Mouse (Mus musculus) left cerebral cortex, postnatal 10 days (tissue): ENCODE measurements around the gene Ift20. TPM values are rescaled to one million over a fixed set of nuclear protein-coding genes. Genes with fewer than 3 reads are reported as not detected.
"Not testable (repeated sequence)": the region's sequence is repeated elsewhere in the genome, so short reads cannot be mapped to it uniquely, and the experiment has no call there.

Experiments
- DNase-seq, 2 experiments: peaks; one replicate each; pipeline ENCODE4 v3.0.0; 2021 to 2022; ENCODE audit warnings: low spot score in 2 of 2, mixed read lengths in 1 of 2; ENCODE audit errors: extremely low spot score in 1 of 2
- intact Hi-C: fragments of 180-260 bp; cut with DNase I; formaldehyde crosslinking; loops from one replicate; pipeline ENCODE4 v1.15.1; 2025
- total RNA-seq, 2 experiments: library from RNA; stranded (reverse); gene quantifications; 2 replicates each; pipeline ENCODE4 v1.2.3; 2021

Gene Ift20
- total RNA-seq, 2 experiments from 2014 or later = 70.5 to 76.7 TPM

DNA sequence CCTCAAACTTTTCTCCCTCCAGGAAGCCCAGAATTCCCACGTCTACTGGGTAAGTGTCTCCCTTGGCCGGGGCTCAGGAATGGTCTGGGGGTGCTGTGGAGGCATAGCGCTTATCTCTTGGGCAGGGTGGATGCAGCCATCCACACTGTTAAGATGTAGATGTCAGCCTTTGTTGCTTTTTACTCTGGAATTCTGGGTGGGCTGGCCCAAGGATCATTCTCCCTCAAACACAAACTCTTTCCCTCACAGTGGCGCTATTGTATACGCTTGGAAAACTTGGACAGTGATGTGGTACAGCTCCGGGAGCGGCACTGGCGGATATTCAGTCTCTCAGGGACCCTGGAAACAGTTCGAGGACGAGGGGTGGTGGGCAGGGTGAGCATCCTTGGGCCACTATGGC is 17.2 kb upstream of the Ift20 start:
- intact Hi-C loops = no loop called here
- no peak for DNase-seq

DNA sequence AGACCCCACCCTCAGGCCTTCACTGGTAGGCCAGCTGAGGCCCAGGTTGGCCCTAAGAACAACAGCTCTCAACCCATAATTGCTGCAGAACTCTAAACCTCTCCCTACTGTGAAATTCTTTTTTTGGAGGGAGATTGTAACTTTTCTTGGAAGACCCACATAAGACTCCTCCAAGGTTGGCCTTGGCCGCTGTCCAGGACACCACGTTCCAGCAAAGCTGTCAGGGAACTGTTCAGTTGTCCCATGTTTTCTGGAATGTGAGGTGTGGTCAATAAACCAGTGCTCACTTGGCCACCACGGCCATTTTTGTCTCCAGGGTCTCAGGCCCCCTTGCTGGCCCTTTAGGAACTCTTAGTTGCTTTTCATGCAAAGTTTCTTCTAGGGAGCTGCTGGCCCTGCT is 14.3 kb upstream of the Ift20 start:
- DNase-seq = no peak

DNA sequence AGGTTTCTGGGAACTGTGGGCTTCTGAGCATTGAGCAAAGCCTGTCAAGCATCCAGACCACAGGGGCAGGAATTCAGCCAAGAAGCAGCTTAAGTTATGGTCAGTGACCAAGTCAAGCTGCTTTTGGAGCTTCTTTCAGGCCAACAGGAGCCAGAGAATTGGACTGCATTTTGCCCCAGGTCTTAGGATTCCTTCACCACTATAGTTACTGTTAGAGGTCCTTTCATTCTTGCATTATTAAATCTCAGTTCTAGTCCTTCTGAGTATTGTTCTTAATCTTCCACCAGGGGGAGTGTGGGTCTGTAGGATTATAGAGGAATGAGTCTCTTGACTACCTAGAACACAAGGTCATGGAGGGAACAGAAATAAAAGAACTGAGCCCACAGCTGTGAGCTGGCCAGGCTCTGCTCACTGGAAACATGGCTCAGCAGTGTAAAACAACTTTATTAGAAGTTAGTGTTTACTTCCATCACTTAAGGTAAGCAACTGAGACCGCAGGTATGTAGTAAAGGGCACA is 13.6 kb upstream of the Ift20 start:
- DNase-seq = no peak
- intact Hi-C loops = no loop called here

More for the DNA sequence above, 14.3 kb upstream of the Ift20 start:
- intact Hi-C loops = no loop called here

DNA sequence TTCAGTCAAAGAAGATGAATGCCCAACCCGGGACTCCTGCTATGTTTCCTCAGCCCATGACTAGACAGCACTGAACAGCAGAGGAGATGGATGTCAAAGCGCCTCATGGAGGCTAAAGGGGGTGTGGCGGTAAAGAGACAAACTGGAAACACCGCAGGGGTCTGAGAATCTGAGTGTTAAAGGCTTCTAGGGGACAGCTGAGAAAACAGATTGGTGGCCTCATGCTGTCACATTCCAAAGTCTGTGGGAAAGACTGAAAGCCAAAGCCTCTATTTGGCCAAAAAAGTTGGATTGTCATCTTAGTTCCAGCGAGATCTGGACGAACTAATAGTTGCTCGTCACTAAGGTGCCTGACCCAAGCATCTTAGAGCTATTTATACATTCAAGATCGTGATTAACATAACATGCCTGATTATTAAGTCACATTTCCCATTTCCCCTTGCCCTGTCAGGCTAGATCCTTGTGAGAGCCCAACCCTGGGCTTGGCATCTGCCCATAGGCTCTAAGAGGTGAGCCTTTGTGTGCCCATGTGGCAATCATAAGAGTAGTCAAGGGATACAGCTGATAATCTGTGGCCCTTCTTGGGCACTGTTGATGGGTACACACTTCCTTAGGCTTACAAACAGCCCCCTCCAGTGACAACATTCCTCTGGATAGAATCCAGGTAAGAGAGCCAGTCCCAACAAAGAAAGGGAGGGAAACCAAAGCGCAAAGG is 12.8 kb upstream of the Ift20 start:
- intact Hi-C loops = no loop called here
- peak in 1 of 2 experiments; percentile 67 for DNase-seq

DNA sequence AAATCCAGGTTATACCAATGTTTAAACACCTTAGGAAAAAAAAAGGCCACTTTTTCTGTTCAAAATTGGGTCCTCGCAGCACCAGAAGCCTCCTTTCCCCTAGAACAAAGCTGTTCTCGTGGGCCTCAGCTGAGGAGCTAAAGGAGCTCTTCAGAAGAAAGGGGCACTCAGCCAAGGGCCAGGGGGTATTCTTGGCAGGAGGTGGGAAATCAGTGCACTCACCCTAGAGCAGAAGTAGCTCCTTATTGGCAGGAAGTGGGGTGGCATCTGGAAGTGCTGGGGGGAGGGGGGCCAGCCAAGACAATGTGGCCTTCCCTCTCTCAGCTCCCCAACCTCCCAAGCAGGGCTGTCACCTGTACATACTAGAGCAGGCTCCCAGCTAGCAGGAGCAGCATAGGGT is 11.3 kb upstream of the Ift20 start:
- peak in 1 of 2 experiments; percentile 59 for DNase-seq
- intact Hi-C loops = no loop called here

DNA sequence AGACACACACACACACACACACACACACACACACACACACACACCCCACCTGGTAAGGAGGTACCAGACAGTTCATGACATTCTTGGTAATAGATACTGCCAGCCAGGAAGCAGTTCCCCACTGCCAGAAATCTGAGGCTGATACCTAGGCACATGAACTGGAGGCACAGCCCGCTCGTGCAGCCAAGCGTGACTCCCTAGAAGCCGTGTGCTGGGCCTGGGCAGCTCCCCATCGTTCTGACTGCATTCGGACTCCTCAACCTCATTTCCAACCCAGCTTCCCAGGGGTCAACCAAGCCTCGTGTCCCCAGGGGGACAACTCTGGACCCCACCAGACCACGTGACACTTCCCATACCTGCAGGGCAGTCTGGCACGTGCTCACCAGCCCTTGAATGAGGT is 7.4 kb upstream of the Ift20 start:
- no peak for DNase-seq
- intact Hi-C loops = no loop called here

DNA sequence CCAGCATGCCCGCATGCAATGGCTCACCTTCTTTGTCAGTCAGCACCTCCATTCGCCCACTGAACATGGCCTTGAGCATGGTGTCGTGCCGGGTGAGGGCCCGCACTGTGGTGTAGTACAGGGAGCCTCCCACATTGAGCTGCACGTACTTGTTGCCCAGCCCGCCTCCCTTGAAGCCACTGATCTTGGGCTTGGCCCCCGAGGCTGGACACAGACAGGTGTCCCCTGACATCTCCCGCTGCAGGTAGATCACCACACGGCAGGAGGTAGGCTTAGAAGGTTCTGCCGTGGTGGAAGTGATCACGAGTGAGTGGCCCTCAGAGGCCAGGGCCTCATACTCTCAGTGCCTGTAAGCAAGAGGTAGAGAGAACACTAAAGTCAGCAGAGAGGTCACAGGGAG is 6.2 kb upstream of the Ift20 start:
- intact Hi-C loops = no loop called here
- DNase-seq = no peak

DNA sequence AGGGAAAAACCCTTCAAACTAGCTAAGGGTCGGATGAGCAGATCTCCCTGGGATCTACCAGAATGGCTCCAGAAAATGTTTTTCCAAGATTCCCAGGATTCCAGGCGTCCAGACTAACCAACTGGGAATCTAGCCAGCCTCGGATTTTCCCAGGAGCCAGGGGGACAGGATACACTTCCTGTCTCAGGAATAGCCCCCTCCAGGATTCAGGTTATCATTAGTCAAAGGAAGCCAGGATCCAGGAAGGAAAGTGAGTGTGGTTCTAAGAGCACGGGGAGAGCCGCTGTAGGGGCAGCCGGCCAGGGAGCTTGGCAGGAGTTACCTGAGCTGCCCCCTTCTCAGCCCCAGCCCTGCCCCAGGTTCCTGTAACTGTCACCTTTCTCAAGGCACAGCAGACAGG is 5.1 kb upstream of the Ift20 start:
- intact Hi-C loops = no loop called here
- DNase-seq = peak in 1 of 2 experiments; percentile 85

DNA sequence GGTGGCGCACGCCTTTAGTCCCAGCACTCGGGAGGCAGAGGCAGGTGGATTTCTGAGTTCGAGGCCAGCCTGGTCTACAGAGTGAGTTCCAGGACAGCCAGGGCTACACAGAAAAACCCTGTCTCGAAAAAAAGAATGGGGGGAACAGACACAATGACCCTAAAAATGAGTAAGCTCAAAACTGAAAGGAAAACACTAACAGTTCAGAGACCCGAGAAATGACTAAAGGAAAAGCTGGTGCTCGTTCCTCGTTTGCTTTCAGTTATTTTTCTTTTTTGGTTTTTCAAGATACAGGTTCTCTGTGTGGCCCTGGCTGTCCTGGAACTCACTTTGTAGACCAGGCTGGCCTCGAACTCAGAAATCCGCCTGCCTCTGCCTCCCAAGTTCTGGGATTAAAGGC is 4.6 kb upstream of the Ift20 start:
- intact Hi-C loops, DNase-seq: not testable (repeated sequence)

DNA sequence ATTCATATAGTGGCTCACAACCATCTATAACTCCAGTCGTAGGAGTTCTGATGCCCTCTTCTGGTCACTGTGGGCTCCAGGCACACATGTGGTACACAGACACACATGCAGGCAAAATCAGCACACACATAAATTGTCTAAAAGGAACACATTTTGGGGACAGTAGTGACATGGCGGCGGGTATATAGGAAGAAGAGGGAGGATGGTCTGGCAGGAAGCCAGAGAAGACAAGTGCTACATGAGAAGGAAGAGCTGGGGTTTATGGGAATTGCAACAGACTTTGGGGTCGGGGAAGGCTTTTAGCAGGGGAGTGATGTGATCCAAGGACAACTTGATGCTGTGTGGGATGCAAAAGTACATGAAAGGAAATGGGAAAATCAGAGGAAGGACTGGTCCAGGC is 1.6 kb upstream of the Ift20 start:
- intact Hi-C loops = no loop called here
- no peak for DNase-seq

DNA sequence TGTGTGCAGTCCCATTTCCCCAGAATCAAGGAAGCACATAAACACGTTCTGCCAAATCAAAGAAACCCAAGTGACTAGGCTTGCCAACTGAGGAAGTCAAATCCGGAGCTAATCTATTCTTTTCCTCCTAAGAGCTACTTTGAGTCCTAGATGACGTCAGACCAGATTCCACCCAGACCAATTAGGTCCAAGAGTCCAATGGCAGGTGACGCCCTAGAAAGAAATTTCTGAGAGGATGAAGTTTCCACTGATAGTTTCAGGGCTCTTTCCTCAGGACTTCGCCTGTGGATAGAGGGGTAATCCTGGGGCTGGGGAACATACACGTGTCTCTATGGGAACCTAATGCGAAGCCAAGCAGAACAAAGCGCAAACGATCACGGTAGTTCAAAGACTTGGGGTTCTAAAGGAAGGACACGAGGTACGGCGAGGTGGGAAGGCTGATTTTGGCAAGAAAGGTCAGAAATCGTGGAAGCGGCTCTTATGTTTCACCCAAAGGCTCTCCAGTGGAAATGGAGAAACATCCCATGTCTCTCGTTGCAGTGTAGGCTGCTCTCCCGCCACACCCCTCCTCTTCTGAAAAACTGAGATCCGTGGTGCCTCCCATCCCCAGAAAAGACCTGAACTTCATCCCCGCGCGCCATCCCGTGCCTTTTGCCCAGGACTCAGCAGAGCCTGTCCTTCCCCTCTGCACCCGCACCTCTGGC is 633 bp upstream of the Ift20 start:
- no peak for DNase-seq
- intact Hi-C loops = no loop called here

DNA sequence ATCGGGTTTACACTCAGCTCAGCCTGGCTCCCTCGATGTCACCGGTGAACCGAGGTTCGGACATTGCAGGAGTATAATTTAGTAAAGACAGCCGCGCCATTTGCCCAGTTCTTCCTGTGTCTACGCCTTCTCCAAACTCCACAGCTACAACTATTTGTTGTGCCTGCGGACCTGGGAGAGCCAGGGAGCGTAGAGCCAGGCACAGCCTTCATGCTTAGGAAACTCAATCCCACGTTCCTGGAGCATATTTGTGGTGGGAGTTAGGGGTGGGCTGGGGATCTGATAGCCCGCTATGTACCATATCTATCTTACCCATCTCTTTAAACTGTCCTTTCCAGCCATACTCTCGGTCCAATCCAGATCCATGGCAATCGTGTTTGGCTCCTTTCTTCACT is 526 bp downstream of the Ift20 start:
- no peak for DNase-seq
- intact Hi-C loops = no loop called here

DNA sequence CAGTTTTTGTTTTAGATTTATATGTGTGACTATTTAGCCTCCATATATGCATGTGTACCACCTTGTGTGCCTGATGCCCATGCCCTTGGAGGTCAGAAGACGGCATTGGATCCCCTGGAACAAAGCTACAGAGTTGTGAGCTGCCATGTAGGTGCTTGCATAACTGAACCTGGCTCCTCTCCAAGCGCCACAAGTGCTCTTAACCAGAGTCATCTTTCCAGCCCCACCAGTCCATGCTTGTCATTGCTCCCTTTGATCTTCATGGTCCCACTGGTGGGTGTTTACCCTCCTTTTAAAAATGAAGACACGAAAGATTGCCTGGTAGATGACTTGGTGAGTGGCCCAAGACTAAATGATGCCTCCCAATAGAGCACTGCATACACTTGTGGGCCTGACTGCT is 4.2 kb downstream of the Ift20 start:
- intact Hi-C loops = loop anchor here (5.0 kb wide), 1 partner anchor 412 kb away; no protein-coding TSS in a partner anchor
- DNase-seq = no peak

DNA sequence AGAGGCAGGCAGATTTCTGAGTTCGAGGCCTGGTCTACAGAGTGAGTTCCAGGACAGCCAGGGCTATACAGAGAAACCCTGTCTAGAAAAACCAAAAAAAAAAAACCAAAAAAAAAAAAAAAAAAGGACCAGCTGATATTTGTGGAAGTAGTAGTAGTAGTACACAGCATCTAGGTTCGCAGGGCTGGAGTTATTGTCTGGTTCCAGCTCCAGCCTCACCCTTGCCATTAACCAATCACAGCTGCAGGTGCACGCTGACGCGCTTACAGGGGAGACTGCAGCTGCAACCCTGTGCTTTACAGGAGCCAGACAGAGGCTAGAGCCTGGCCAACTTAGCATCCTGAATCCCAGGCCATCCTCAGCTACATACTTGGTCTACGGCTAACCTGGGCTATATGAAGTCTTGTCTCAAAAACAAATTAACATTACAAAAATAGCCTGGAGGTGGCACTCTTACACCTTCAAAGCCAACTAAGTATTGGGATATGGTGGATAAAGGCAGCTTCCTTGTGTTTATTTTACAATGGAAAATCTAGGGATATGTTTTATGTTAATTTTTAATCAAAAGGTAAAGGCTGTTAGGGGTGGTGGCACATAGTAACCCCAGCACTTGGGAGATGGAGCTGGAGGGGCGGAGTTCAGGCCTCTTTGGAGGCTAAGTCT is 8.4 kb downstream of the Ift20 start:
- DNase-seq = no peak
- intact Hi-C loops = loop anchor here (5.0 kb wide), 1 partner anchor 408 kb away; no protein-coding TSS in a partner anchor

DNA sequence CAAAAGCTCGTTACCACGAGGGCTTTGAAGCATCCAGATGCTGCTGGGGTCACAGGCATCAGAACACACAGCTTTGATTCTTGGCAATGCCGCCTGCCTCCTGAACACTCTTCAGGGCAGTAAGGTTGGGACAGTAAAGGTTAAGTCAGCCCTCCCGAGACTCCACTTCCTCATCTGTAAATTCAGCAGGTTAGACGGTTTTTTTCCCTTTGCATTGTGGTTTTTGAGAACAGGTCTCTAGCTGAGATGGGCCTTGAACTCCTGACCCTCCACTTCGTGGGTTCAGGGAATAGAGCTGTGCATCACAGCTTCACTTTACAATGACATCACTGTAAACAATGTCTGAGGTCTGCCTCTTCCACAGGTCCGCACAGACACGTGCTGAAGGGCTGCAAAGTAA is 9.0 kb downstream of the Ift20 start:
- intact Hi-C loops = no loop called here
- no peak for DNase-seq

DNA sequence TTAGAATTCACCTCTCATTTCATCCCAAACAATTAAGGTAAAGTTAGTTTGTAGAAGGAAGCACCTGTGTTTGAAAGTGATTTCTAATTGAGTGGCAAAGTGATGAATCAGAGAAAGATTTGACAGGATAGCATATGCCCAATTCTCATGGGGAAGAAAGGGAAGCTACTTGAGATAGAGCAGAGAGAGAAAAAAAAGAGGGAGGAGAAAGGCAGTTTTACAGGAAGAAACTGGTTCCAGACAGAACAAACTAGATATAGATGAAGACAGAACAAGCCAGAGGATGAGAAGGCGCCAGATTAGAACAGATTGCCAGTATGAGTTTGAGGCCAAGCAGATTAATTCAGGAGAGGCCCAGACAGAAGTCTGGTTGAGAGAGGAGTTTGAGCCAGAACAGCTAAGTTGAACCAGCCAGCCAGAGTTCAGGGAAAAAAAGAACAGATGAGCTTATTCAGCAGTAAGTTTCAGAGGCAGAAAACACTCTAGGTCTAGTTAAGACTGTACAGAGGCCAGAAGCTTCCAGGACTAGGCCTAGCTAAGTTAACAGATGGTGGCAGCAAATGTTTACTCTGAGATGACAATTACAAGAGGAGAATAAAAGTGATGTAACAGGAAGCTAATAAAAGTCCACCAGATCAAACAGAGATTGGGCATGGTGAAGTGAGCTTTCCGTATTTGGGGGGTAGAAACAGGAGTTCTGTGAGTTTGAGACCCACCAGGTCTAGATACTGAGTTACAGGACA is 11.7 kb downstream of the Ift20 start:
- DNase-seq = no peak
- intact Hi-C loops = no loop called here

DNA sequence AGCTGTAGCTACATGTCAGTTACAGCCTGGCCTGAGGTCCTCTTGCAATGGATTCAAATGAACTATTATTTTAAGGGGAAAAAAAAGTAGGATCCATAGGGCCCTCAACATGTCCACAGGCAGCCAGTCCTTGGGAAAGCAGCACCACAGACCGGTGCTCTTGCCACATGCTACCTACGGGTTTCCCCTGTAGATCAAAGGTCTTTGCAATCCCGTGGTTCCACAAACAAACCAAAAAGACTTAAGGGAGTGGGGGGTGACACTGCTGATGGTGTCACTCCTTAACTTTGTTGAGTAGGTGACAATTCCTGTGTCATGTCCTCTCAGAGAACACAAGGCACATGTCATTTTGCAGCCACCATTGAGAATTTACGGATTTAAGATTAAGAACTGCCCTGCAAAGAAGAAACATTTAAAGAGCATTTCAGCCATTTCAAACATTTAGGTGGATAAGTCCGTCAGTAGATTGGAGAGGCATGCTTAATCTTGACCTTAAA is 13.4 kb downstream of the Ift20 start:
- intact Hi-C loops = no loop called here
- no peak for DNase-seq

DNA sequence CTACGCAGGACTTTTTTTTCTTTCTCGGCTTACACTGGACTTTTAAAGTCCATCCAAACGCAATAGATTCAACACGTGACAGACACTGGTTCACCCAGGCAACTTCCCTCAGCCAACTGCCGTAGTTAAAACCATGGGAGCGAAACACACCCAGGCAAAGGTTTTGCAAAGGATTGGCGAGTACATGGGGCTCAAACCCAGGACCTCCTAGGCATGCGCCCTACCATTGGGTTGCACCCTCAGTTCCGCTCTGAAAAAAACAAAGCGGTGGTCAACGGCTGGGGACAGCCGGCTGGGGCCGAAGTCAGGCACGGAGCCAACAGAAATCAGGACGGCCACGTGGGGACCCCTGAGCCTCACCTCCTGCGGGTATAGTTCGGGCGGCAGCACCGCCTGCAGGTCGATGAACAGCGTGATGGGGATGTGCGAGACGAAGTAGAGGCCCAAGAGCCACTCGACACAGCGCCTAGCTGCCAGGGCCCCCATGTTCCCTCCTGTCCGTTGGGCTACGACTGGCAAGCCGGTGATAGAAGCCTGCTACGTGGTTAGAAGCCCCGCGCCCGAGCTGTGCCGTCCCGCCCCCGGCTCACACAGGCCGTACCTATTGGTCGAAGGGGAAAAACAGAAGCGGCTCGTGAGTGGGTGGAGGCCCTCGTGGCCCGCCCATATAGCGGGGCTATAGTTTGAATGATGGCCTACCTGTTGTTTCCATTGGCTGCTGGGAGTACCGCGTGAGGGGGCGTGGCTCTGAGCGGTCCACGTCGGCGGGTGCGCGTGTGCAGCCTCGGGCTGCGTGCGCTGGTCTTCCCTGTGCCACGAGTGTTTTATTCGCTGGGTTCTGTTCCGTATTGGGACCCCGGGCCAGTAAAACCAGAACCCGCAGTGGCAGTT is 14.3 kb downstream of the Ift20 start, which contains the start of gene Tmem97:
Gene Tmem97, minus strand, starts transcription at position 610 of the 891 bp plus-strand sequence.
- peak; percentile 97 for DNase-seq
- intact Hi-C loops = no loop called here
